Mouse (Mus musculus) liver, embryonic 16.5 days (tissue): Measurements from ENCODE around the gene Ezh2. TPM values are rescaled to one million over a fixed set of nuclear protein-coding genes. Genes with fewer than 3 reads are reported as not detected.

Experiments
- ATAC-seq: fragments of 200-750 bp; cut with Nextera tagmentation; 2 replicates; pipeline ENCODE4 v1.8.0; 2017; ENCODE audit warnings: low read depth, mild to moderate bottlenecking, moderate number of reproducible peaks, moderate library complexity
- H3K27ac ChIP-seq: fragments of 300-500 bp; sonication (generic); 2 replicates; pipeline ENCODE4 v1.5.1; 2014; ENCODE audit warnings: mild to moderate bottlenecking, low read length
- H3K27me3 ChIP-seq: fragments of 300-500 bp; sonication (generic); 2 replicates; pipeline ENCODE4 v1.6.1; 2014; ENCODE audit warnings: low read depth, low read length, mixed read lengths; ENCODE audit not compliant: control insufficient read depth, insufficient read depth
- H3K36me3 ChIP-seq: fragments of 300-500 bp; sonication (generic); 2 replicates; pipeline ENCODE4 v1.6.1; 2014; ENCODE audit warnings: mild to moderate bottlenecking; ENCODE audit not compliant: control insufficient read depth, insufficient read depth
- H3K4me1 ChIP-seq: fragments of 300-500 bp; sonication (generic); 2 replicates; pipeline ENCODE4 v1.6.1; 2014; ENCODE audit warnings: low read depth, low read length, mixed read lengths; ENCODE audit not compliant: control insufficient read depth
- H3K4me2 ChIP-seq: fragments of 300-500 bp; sonication (generic); 2 replicates; pipeline ENCODE4 v1.6.1; 2014; ENCODE audit warnings: low read depth, low read length, mixed read lengths
- H3K4me3 ChIP-seq: fragments of 300-500 bp; sonication (generic); 2 replicates; pipeline ENCODE4 v1.5.1; 2014; ENCODE audit warnings: low read depth, mild to moderate bottlenecking, low read length
- H3K9ac ChIP-seq: fragments of 300-500 bp; sonication (generic); 2 replicates; pipeline ENCODE4 v1.6.1; 2014; ENCODE audit warnings: low read depth, low read length
- H3K9me3 ChIP-seq: fragments of 300-500 bp; sonication (generic); replicated peaks from 2 replicates; pipeline ENCODE4 v1.6.1; 2016; ENCODE audit warnings: low read length; ENCODE audit not compliant: control insufficient read depth
- WGBS: fragments of 180-500 bp; shearing (Covaris S2); extraction: QIAGEN DNeasy Blood & Tissue Kit; methylation state at CpG from one replicate; pipeline ENCODE4 v1.1.7; 2014; ENCODE audit not compliant: insufficient replicate concordance; 5-methylcytosine and 5-hydroxymethylcytosine counted together
- polyA plus RNA-seq: library from polyadenylated mRNA; unstranded; fragments of >200 nt; fragmentation: Nextera tagmentation; extraction: Ambion mirVana; gene quantifications from 2 replicates; pipeline ENCODE4 v1.2.1, GENCODE M21; 2015

Gene Ezh2
- polyA plus RNA-seq, 1 experiment from 2014 or later: 42.3 TPM

DNA sequence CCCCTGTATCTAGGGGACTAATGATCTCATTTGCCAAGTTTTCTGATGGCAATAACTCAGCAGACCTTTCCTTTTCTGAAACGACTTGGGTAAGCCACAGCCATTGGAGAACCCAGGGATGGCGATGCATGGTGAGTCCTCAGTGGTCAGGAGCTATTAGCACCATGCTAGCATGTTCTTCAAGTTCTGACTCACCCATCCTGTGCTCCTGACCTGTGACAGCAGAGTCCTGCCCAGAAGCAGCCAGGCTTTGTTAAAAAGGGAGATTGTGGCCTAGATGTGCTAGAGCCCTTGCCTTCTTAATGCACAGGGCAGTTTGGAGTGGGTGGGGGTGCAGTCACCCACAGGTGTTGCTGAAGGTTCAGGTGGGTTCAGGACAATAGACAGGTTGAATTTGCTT, 70.1 kb downstream of the Ezh2 start:
- H3K4me2 ChIP-seq: no peak overlapping the region
- WGBS: 79% methylated on average over 2 of the region's 2 CpGs
- no peak for ATAC-seq
- no peaks in the 10 kb centered on the region for H3K4me1 ChIP-seq
- peaks cover 52% of the 10 kb centered on the region for H3K36me3 ChIP-seq
- H3K9me3 ChIP-seq: no peaks in the 10 kb centered on the region
- no peak overlapping the region for H3K9ac ChIP-seq
- no peak overlapping the region for H3K27ac ChIP-seq
- no peak overlapping the region for H3K4me3 ChIP-seq
- no peaks in the 10 kb centered on the region for H3K27me3 ChIP-seq

DNA sequence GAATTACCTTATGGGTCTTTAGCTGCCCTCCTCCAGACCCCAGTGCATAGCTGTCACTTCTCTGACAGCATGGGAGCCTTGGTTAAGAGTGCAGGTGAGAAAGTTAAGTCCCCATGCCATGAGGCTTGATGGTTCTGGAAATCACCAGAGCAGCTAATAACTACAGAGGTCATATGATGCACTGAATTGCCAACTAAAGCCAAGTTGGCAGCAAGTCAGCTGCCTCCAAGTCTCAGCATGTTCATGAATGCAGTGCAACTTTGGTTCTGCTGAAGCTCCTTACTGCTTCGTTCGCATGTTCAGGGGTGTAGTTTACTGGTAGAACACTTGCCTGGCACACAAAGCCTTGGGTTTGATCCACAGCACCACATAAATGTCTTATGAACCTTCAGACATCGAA, 72.7 kb downstream of the Ezh2 start:
- 84% methylated on average over 3 of the region's 3 CpGs for WGBS
- no peak for ATAC-seq
- Histone ChIP-seq H3K36me3 (peaks cover 34% of the 10 kb centered on the region), H3K27ac (no peak overlapping the region), H3K4me2 (no peak overlapping the region), H3K4me3 (no peak overlapping the region), H3K27me3 (no peaks in the 10 kb centered on the region), H3K9me3 (no peaks in the 10 kb centered on the region), H3K9ac (no peak overlapping the region), H3K4me1 (no peaks in the 10 kb centered on the region)

DNA sequence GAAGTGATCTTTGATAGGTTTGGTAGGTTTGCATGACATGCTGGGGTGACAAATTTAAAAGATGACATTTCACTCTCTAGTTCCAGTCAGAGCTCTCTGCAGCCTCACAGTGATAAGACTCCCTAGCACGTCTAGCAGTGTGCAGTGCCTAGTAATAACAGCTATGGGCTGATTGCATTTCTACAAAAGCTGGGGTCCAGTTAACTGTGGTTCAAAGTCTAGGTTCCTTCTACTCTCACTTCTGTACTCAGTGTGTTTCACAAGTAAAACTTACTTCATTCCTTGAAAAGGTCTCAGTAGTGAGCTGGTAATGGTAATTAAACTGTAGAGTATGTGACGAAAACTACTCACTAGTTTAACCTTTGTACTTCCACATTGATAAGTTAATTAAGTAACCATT, 75.1 kb downstream of the Ezh2 start:
- Histone ChIP-seq H3K9ac (no peak overlapping the region), H3K27me3 (no peaks in the 10 kb centered on the region), H3K9me3 (no peaks in the 10 kb centered on the region), H3K36me3 (peaks cover 35% of the 10 kb centered on the region), H3K4me2 (no peak overlapping the region), H3K27ac (no peak overlapping the region), H3K4me3 (no peak overlapping the region), H3K4me1 (no peaks in the 10 kb centered on the region)
- 66% methylated on average over 2 of the region's 2 CpGs for WGBS
- ATAC-seq: no peak

DNA sequence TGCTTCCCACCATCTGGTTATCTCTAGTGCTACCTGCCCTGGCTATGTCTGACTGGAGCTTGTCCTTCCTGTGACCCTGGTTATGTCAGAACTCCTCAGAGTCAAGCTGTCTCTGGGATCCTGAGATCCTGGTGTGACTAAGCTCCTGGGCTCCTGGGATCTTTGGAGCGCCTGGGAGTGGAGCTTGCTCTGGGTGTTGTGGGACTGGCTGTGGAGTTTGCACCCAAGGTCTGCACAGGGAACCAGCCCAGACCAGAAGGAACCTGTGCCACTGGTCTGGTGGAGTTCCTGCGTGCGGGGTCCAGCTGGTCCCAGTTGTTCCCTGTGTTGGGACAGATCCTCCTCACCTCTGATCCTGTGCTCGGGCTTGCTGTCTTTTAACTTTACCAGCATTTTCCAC, 100.6 kb downstream of the Ezh2 start:
- 86% methylated on average over 4 of the region's 4 CpGs for WGBS
- ATAC-seq: no peak
- Histone ChIP-seq H3K9me3 (no peaks in the 10 kb centered on the region), H3K27ac (no peak overlapping the region), H3K36me3 (no peaks in the 10 kb centered on the region), H3K4me2 (no peak overlapping the region), H3K4me3 (no peak overlapping the region), H3K4me1 (no peaks in the 10 kb centered on the region), H3K9ac (no peak overlapping the region), H3K27me3 (no peaks in the 10 kb centered on the region)

DNA sequence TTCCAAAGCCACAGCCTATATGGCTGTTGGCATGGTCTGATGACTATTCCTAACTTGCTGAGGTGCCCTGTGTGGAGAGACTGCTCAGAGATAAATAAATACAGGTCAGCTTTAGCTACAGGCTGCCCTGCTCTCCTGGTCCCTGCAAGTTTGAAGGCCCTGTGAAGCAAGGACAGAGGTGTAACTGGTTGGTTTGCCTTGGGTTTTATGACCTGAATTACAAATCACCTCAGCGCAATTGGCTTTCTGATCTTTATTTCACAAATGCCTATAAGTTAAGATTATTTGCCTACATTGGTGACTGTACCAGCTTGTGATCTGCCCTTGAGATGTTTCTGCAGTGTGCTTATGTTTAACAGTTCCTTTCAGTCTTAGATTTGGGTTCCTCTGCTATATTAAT, 113.1 kb downstream of the Ezh2 start:
- no peak overlapping the region for H3K27ac ChIP-seq
- H3K4me1 ChIP-seq: no peaks in the 10 kb centered on the region
- no peak overlapping the region for H3K9ac ChIP-seq
- no peaks in the 10 kb centered on the region for H3K9me3 ChIP-seq
- no peak for ATAC-seq
- no peaks in the 10 kb centered on the region for H3K27me3 ChIP-seq
- WGBS: 95% methylated on average over 1 of the region's 1 CpGs
- no peaks in the 10 kb centered on the region for H3K36me3 ChIP-seq
- no peak overlapping the region for H3K4me2 ChIP-seq
- no peak overlapping the region for H3K4me3 ChIP-seq

Other genes starting within 250 kb of the Ezh2 start
- 56.2 and 57.3 TPM in 2 replicates for gene Cul1, start 141.9 kb downstream of the Ezh2 start, polyA plus RNA-seq
- 132 and 136 TPM in 2 replicates for gene Pdia4, start 218.1 kb upstream of the Ezh2 start, polyA plus RNA-seq
- 0.37 and 0.40 TPM in 2 replicates for gene Zfp786, start 235.5 kb upstream of the Ezh2 start, polyA plus RNA-seq
- gene Zfp398, start 240.3 kb upstream of the Ezh2 start, polyA plus RNA-seq: 1.6 and 1.9 TPM in 2 replicates